Mouse (Mus musculus): ENCODE measurements around the gene Palld.

Gene Palld

GRCm38 (mm10) chr8:61628938-61629630, 273.4 kb downstream of the Palld start:
- no peak for DNase-seq (ENCODE audit: low spot score in 2 of 2)

- DNase-seq (ENCODE audit: low spot score in 2 of 2) = no peak
Observed at GRCm38 (mm10) chr8:61626246-61626952, 276.1 kb downstream of the Palld start.

- DNase-seq (ENCODE audit: low spot score in 2 of 2) = no peak
Observed at GRCm38 (mm10) chr8:61625656-61626210, 276.8 kb downstream of the Palld start.

- DNase-seq (ENCODE audit: low spot score in 2 of 2) = no peak
Observed at GRCm38 (mm10) chr8:61623485-61624417, 278.7 kb downstream of the Palld start.

- no peak for DNase-seq (ENCODE audit: low spot score in 2 of 2)
Observed at GRCm38 (mm10) chr8:61621300-61621699, 281.2 kb downstream of the Palld start.

- no peak for DNase-seq (ENCODE audit: low spot score in 2 of 2)
Observed at GRCm38 (mm10) chr8:61617651-61618050, 284.8 kb downstream of the Palld start.

GRCm38 (mm10) chr8:61617049-61617448, 285.4 kb downstream of the Palld start:
- DNase-seq (ENCODE audit: low spot score in 2 of 2) = no peak

- DNase-seq (ENCODE audit: low spot score in 2 of 2) = no peak
Observed at GRCm38 (mm10) chr8:61615711-61616697, 286.5 kb downstream of the Palld start.

- no peak for DNase-seq (ENCODE audit: low spot score in 2 of 2)
Observed at GRCm38 (mm10) chr8:61611741-61612140, 290.7 kb downstream of the Palld start.

- DNase-seq (ENCODE audit: low spot score in 2 of 2) = no peak
Observed at GRCm38 (mm10) chr8:61611077-61611476, 291.4 kb downstream of the Palld start.

GRCm38 (mm10) chr8:61610546-61610945, 291.9 kb downstream of the Palld start:
- DNase-seq (ENCODE audit: low spot score in 2 of 2) = no peak

- no peak for DNase-seq (ENCODE audit: low spot score in 2 of 2)
Observed at GRCm38 (mm10) chr8:61607463-61607813, 295.1 kb downstream of the Palld start.

- peak in 1 of 2 experiments; percentile 47 for DNase-seq (ENCODE audit: low spot score in 2 of 2)
Observed at GRCm38 (mm10) chr8:61606795-61607462, 295.6 kb downstream of the Palld start.

GRCm38 (mm10) chr8:61604871-61605270, 297.6 kb downstream of the Palld start:
- DNase-seq (ENCODE audit: low spot score in 2 of 2) = no peak

GRCm38 (mm10) chr8:61596889-61597288, 305.6 kb downstream of the Palld start:
- no peak for DNase-seq (ENCODE audit: low spot score in 2 of 2)

- DNase-seq (ENCODE audit: low spot score in 2 of 2) = no peak
Observed at GRCm38 (mm10) chr8:61591446-61591845, 311.0 kb downstream of the Palld start.

GRCm38 (mm10) chr8:61590551-61591431, 311.7 kb downstream of the Palld start:
- DNase-seq (ENCODE audit: low spot score in 2 of 2) = peak; percentile 20 to 63

- DNase-seq (ENCODE audit: low spot score in 2 of 2) = no peak
Observed at GRCm38 (mm10) chr8:61589972-61590391, 312.5 kb downstream of the Palld start.

- DNase-seq (ENCODE audit: low spot score in 2 of 2) = no peak
Observed at GRCm38 (mm10) chr8:61588336-61588735, 314.2 kb downstream of the Palld start.
